Mouse (Mus musculus): ENCODE data around the gene Duxbl1.
"Not testable (repeated sequence)": the region's sequence is repeated elsewhere in the genome, so short reads cannot be mapped to it uniquely, and the experiment has no call there.

The Duxbl1 gene

GRCm38 (mm10) chr14:25978371-25979241 lies at the start of gene Duxbl1:
TSS of gene Duxbl1 (plus strand) at chr14:25978577.
- DNase-seq (ENCODE audit: low read depth): not testable (repeated sequence)

DNA sequence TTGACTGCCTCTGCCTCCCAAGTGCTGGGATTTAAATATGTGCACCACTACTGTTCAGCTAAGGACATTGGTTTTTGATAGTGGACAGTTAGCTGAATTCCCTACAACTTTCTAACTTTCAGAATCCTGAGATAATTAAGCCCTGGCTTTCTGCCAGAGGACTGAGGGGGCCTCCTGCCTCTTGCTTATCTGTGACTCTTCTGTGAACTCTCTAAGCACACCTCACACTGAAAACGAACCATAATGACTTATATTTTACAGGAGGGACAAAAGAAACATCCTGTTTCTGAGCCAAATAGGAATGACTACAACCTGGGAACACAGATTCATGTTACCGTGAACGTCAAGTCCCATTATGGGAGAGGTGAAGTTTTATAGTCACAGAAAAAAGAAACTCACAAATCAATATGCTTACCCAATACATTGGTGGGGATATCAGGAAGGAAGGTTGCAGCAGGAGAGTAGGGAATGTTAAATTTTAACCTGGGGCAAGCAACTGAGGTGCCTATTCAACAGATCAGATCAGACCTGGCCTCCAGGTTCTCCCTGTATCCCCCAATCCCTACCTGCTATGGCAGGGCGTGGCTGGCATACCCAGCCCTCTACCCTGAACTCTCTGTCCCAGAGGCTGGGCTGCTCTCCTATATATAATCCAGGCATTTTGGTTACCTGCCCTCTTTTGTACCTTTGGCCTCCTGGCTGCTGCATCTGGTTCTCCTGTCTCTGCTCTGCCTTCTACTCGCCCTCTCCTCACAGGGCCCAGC lies 41.3 kb upstream of the Duxbl1 start:
- DNase-seq (ENCODE audit: low read depth): not testable (repeated sequence)

DNA sequence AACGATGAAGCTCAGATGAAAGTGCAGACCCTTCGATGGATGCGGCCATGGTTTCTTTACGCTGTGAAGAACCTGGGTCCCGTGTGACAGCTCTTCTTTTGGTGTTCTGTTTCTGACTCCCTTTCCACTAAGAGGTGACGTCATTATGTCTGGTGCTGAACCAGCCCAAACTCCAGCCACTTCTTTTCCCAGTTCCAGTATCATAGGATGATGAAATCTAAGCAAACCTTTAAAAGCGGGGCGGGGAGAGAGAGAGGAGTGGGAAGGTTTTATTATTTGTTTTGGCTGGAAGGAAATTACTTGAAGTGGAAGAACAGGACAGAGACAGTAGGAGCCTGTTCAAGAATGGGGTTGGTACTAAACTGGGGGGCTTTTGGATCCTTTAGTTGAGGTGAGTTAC lies 40.4 kb upstream of the Duxbl1 start, which contains the start of gene Cphx1:
Gene Cphx1 (plus strand): TSS at position 301 of the 400 bp plus-strand sequence.
- DNase-seq (ENCODE audit: low read depth): not testable (repeated sequence)

DNA sequence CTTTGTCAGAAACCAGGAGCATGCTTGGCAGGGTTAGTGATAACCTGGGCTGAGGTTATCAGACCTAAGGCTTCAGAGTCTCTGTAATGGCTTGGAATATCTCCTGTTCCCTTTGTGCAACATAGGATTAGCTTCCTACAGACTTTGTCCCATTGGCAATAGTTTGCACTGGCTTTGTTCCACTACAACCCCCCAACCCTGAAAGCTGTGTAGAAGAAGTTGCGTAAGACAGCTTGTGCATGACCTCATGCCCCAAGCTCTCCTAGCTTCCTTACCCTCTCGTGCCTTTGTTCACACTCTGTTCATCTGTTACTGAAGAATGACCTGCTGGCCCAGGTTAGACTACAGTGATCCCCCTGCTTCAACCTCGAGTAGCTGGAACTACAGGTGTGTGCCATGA lies 20.5 kb upstream of the Duxbl1 start:
- not testable (repeated sequence) for DNase-seq (ENCODE audit: low read depth)

DNA sequence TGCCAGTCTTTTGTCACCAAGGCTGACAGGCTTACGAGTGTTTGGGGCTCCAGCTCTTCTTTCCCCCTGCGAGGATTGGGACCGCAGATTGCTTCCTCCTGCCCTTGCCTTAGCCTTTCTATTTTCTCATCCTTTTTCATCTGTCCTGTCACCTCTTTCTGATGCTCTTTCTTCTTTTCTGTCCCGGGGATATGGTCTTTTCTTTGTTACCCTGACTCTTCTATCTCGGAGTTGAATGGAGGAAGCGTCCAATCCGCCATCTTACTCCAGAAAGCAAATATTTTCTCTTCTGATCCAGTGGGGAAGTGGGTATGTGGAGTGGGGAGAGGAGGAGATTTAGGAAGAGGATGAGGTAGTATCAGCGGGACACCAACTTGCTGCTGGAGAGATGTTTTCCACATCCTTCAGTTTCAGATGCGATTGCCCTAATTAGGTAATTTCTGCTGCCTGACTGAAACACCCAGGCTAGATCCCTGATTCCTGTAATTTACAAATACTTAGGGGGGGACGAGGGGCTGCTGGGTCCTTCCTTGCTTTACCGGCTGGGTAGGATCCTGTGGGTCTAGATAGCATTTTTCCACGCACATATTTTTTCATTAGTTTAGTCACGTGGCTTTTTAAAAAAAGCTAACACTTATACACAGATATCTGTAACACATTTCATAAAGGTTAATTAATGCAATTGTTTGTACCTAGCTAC lies 1.0 kb downstream of the Duxbl1 start:
- not testable (repeated sequence) for DNase-seq (ENCODE audit: low read depth)

GRCm38 (mm10) chr14:25981880-25982279 lies 3.5 kb downstream of the Duxbl1 start:
- not testable (repeated sequence) for DNase-seq (ENCODE audit: low read depth)

GRCm38 (mm10) chr14:26007462-26007861 lies 29.1 kb downstream of the Duxbl1 start:
- DNase-seq (ENCODE audit: low read depth): not testable (repeated sequence)

DNA sequence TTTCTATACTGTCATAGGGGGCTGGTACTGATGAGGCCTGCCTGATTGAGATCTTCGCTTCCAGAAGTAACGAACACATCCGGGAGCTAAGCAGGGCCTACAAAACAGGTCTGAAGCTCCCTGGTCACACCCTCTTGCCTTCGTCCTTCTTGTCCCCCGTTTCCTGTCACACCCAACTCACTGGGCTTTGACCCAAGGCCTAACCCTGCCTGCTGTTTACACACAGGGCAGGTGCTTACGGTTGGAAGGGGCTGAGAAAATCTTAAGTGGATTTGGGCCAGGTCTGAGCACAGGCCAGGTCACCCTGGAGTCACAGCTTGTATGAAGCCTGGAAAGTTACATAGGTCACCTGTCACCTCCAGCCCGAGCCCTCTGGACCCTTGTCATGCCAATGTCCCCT lies 38.0 kb downstream of the Duxbl1 start:
- DNase-seq (ENCODE audit: low read depth): not testable (repeated sequence)

DNA sequence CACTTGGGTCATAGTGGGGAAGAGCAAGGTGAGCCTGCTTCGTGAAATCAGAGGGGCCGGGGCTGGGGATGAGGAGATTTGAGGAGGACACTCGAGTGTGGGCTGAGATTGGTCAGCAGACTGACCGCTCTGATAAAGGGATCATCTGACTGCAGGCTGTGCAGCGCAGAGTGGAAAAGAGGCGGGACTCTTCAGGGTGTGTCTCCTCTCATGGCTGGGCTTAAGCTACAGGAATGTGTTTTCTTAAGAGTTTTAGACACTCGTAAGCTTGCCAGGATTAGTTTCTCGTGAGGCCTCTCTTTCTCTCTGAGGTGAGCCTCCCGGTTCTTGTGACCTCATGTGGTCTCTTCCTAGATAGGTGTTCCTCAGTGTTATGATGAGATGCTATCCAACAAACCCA lies 43.2 kb downstream of the Duxbl1 start:
- not testable (repeated sequence) for DNase-seq (ENCODE audit: low read depth)

DNA sequence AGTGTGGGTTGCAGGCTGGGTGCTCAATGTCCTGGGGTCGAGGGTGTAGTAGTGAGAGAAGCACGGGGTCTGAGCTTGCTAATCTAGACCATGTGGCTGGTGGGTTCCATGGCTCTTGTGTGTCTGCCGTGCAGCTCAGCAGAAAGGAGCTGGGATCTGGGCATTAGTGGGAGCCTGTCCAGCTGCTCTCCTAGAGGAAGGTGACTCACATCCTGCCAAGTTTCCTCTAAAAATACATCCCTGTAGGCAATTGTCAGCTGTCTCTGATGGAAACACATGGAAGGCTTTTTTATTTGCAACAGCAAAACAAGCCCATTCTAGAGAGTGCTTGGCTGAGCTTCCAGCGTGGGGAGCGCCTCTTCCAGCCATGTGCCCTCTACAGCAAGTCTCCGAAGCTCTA lies 44.5 kb downstream of the Duxbl1 start:
- DNase-seq (ENCODE audit: low read depth): not testable (repeated sequence)

- not testable (repeated sequence) for DNase-seq (ENCODE audit: low read depth)
These were observed 47.3 kb downstream of the Duxbl1 start for GRCm38 (mm10) chr14:26025653-26026052.

DNA sequence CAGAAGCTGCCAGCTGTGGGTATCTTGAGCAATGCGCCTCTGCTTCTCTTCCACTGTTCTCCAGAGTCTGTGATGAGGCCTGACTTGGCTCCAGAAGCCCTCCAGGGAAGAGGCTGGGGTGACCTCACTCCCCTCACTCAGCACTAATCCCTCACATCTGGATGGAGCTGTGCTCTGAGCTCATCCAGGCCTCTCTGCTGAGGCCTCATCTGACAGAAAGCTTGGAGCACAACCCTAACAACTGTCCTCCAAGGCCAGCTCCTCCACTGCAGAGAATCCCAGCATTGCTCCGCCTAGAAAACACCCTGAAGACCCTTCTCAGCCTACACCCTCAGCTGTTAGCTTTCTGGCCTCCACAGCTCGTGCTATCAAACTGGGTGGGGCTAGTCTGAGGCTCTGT lies 56.0 kb downstream of the Duxbl1 start:
- DNase-seq (ENCODE audit: low read depth): not testable (repeated sequence)

DNA sequence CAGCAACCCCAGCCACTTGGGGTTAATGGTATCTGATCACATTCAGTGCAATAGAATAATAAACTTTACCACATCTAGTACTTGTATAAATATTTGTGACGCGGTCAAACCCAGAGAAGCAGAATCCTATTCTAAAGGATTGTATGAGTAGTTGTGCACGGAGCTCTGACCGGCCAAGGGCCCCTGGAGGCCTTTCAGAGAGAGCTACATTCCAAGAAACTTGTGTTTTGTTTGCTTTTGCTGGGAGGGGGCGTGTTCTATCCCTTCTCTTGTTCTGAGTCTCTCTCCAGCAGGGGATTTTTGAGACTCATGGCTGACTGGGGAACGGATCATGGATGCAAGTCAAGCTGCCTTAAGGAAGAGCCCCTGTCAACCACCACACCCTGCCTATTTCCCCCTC lies 57.1 kb downstream of the Duxbl1 start:
- not testable (repeated sequence) for DNase-seq (ENCODE audit: low read depth)

Data from c-Kit-positive CD71-positive TER-119-negative erythroid progenitor cells, embryonic 14.5 days (primary cell).